Mouse (Mus musculus) liver, adult 2 months (tissue): ENCODE measurements around the gene Acp6.

Source experiments
- CTCF ChIP-seq: fragments of 200-500 bp; IDR thresholded peaks from 2 replicates; pipeline ENCODE4 v1.5.1; 2011; ENCODE audit warnings: low read depth, low read length, control low read depth
- POLR2A ChIP-seq: fragments of 200-500 bp; IDR thresholded peaks from 2 replicates; pipeline ENCODE4 v1.6.1; 2011; ENCODE audit warnings: low read length, control low read depth; ENCODE audit not compliant: insufficient read depth; ENCODE audit errors: extremely low read depth

GRCm38 (mm10) chr3:97159509-97159850, 903 bp downstream of the Acp6 start:
- TF ChIP-seq CTCF, result no peak
- TF ChIP-seq POLR2A, result no peak
